Mouse (Mus musculus) liver, embryonic 15.5 days (tissue): Measurements from ENCODE around the gene Mtmr10. TPM values are rescaled to one million over a fixed set of nuclear protein-coding genes. Genes with fewer than 3 reads are reported as not detected.
A peak's percentile ranks its signal among the peaks of the same experiment; 100 is the strongest.

Experiments
- ATAC-seq: fragments of 200-750 bp; cut with Nextera tagmentation; 2 replicates; pipeline ENCODE4 v1.8.0; 2017; ENCODE audit warnings: moderate number of reproducible peaks, mild to moderate bottlenecking, moderate library complexity; ENCODE audit not compliant: insufficient read depth
- H3K27ac ChIP-seq: fragments of 300-500 bp; sonication (generic); replicated peaks from 2 replicates; pipeline ENCODE4 v1.5.1; 2015; ENCODE audit warnings: mild to moderate bottlenecking, inconsistent platforms
- H3K27me3 ChIP-seq: fragments of 300-500 bp; sonication (generic); 2 replicates; pipeline ENCODE4 v1.6.1; 2015; ENCODE audit warnings: mild to moderate bottlenecking, inconsistent platforms
- H3K36me3 ChIP-seq: fragments of 300-500 bp; sonication (generic); replicated peaks from 2 replicates; pipeline ENCODE4 v1.6.1; 2015; ENCODE audit warnings: moderate library complexity, mild to moderate bottlenecking, inconsistent platforms
- H3K4me1 ChIP-seq: fragments of 300-500 bp; sonication (generic); replicated peaks from 2 replicates; pipeline ENCODE4 v1.6.1; 2015; ENCODE audit warnings: inconsistent platforms
- H3K4me2 ChIP-seq: fragments of 300-500 bp; sonication (generic); 2 replicates; pipeline ENCODE4 v1.6.1; 2015; ENCODE audit warnings: moderate library complexity, mild to moderate bottlenecking, inconsistent platforms
- H3K4me3 ChIP-seq: fragments of 300-500 bp; sonication (generic); replicated peaks from 2 replicates; pipeline ENCODE4 v1.5.1; 2015; ENCODE audit warnings: mild to moderate bottlenecking, inconsistent platforms
- H3K9ac ChIP-seq: fragments of 300-500 bp; sonication (generic); 2 replicates; pipeline ENCODE4 v1.6.1; 2015; ENCODE audit warnings: moderate library complexity, mild to moderate bottlenecking, inconsistent platforms
- H3K9me3 ChIP-seq: fragments of 300-500 bp; sonication (generic); replicated peaks from 2 replicates; pipeline ENCODE4 v1.6.1; 2016; ENCODE audit warnings: inconsistent platforms
- WGBS: fragments of 180-500 bp; shearing (Covaris S2); methylation state at CpG from one replicate; pipeline ENCODE4 v1.1.7; 2015; ENCODE audit warnings: mixed read lengths; ENCODE audit not compliant: insufficient replicate concordance; 5-methylcytosine and 5-hydroxymethylcytosine counted together
- microRNA-seq: library from miRNA; unstranded; fragments of <30 nt; microRNA quantifications from one replicate; pipeline ENCODE4, GENCODE M21; 2016
- polyA plus RNA-seq: library from polyadenylated mRNA; unstranded; fragments of >200 nt; fragmentation: Nextera tagmentation; extraction: Ambion mirVana; gene quantifications from 2 replicates; pipeline ENCODE4 v1.2.1, GENCODE M21; 2015

The Mtmr10 gene
- polyA plus RNA-seq, 1 experiment from 2014 or later = 3.0 TPM

DNA sequence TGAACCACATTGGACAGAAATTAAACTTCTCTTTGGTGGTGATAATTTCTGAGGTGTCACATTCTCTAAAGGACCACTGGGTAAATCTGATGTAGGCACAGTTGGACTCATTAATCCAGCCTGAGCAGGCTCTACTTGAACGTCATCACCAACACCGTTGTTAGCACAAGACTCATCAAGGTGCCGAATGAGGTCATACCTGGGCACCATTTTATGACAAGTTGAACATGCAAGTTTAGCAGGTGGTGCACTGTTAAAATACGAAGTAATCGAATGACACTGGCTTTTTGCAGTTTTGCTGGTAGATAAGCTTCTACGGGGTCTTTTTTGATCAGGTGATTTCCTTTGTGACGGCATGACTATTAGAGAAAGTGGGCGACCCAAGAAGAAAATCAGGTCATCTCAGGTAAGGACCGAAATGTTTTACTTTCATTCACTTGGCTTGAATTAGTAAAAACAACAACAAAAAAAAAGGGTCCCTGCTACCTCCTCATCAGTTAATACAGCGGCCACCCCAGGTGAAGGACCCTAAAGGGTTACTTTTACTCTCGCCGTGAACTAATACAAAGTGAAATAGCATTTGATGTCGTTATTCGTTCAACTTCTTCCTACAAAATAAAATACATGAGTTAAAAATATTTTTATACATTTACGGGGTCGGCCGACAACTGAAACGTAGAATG is 85.8 kb downstream of the Mtmr10 start:
- Histone ChIP-seq H3K36me3 (peaks cover 31% of the 10 kb centered on the region), H3K27me3 (no peaks in the 10 kb centered on the region), H3K9ac (peak overlapping the region; percentile 75), H3K27ac (peak overlapping the region; percentile 88), H3K4me1 (peaks cover 8% of the 10 kb centered on the region), H3K4me3 (peak overlapping the region; percentile 74), H3K4me2 (peak overlapping the region; percentile 65), H3K9me3 (no peaks in the 10 kb centered on the region)
- no peak for ATAC-seq
- 8% methylated on average over 18 of the region's 18 CpGs for WGBS

DNA sequence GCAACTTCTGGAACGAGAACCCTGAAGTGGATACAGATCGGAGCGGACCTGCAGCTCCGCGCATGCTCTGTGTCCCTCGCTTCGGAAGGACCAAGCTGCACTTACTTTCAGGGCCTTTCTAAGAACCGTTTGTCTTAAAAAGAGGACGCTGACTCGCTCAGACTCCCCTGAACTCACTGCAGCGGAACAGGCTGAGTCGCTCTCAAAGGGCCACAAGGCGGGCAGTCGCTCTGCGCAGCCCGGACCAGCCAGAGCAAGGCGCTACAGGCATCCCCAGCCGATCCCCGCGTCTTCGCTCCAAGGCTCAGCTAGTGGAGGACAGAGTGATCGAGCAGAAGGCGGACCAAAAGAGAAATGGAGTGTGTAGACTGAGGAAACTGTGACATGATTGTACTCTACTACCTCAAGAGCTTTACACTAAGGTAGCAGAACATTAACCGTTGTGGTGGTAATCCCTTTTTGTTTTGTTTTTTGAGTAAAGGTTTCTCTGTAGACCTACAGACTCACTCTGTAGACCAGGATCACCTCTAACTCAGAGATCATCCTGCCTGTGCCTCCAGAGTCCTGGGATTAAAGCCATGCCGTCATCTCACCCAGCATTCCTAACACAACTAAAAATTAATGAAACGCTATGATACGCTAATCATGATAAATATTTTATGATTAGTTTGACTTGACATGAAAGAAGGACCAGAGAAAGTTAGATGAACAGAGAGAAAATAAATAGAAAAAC is 86.5 kb downstream of the Mtmr10 start, which contains the start of gene Fan1:
Gene Fan1 (minus strand): TSS at position 266 of the 733 bp plus-strand sequence.
- Histone ChIP-seq H3K4me3 (peak within 1 kb of the TSS; percentile 74), H3K36me3 (peaks cover 31% of the 10 kb centered on the region), H3K9me3 (no peaks in the 10 kb centered on the region), H3K4me1 (peaks cover 8% of the 10 kb centered on the region), H3K27me3 (no peaks in the 10 kb centered on the region), H3K4me2 (peak within 1 kb of the TSS; percentile 65), H3K27ac (peak within 1 kb of the TSS; percentile 88), H3K9ac (peak within 1 kb of the TSS; percentile 75)
- peak; percentile 92 for ATAC-seq
- 5% methylated on average over 27 of the region's 27 CpGs for WGBS

Small RNA genes within 50 kb of the gene (microRNA-seq; reads per million reads assigned to microRNA genes)
- not detected for gene Mir6416

Other genes starting within 250 kb of the Mtmr10 start
- gene Trpm1, start 133.8 kb upstream of the Mtmr10 start, polyA plus RNA-seq = not detected in 2 replicates
- 1.2 and 1.5 TPM in 2 replicates for gene Fan1, start 86.4 kb downstream of the Mtmr10 start, polyA plus RNA-seq
- 17.9 and 21.1 TPM in 2 replicates for gene Mphosph10, start 104.6 kb downstream of the Mtmr10 start, polyA plus RNA-seq
- gene Mcee, start 105.0 kb downstream of the Mtmr10 start, polyA plus RNA-seq = 38.2 and 45.5 TPM in 2 replicates
- gene Apba2, start 214.1 kb downstream of the Mtmr10 start, polyA plus RNA-seq = 0.09 and 0.16 TPM in 2 replicates